Mouse (Mus musculus) thymus, postnatal 36 days (tissue): ENCODE results near the gene Cdhr4.

Experiments
- DNase-seq, 2 experiments: peaks; one replicate each; pipeline ENCODE4 v3.0.0; 2022; ENCODE audit warnings: mixed read lengths in 2 of 2

The Cdhr4 gene

GRCm38 (mm10) chr9:107975399-107976386 lies 16.6 kb upstream of the Cdhr4 start, which contains the start of gene Uba7:
Gene Uba7 (plus strand): TSS chr9:107975505.
- peak; percentile 41 to 51 for DNase-seq

GRCm38 (mm10) chr9:107978815-107979214 lies 13.5 kb upstream of the Cdhr4 start:
- DNase-seq = no peak

GRCm38 (mm10) chr9:107981684-107982605 lies 10.4 kb upstream of the Cdhr4 start:
- no peak for DNase-seq

GRCm38 (mm10) chr9:107982681-107983346 lies 9.5 kb upstream of the Cdhr4 start, which contains the start of gene Gm20661:
Gene Gm20661 (plus strand): TSS chr9:107983058.
- peak; percentile 61 to 79 for DNase-seq

- peak in 1 of 2 experiments; percentile 62 for DNase-seq
Observed at GRCm38 (mm10) chr9:107983421-107983890, 8.8 kb upstream of the Cdhr4 start.

- DNase-seq = no peak
Observed at GRCm38 (mm10) chr9:107984052-107984753, 8.1 kb upstream of the Cdhr4 start.

GRCm38 (mm10) chr9:107984754-107985055 lies 7.6 kb upstream of the Cdhr4 start:
- DNase-seq = no peak

- peak; percentile 93 to 95 for DNase-seq
Observed at GRCm38 (mm10) chr9:107985131-107986119, 6.9 kb upstream of the Cdhr4 start, which contains the start of gene Inka1. Gene Inka1 (minus strand): TSS chr9:107985879.

GRCm38 (mm10) chr9:107986376-107986775 lies 5.9 kb upstream of the Cdhr4 start:
- peak; percentile 79 to 80 for DNase-seq

- DNase-seq = no peak
Observed at GRCm38 (mm10) chr9:107987950-107988349, 4.3 kb upstream of the Cdhr4 start.

GRCm38 (mm10) chr9:107993013-107993412 lies 716 bp downstream of the Cdhr4 start:
- DNase-seq = peak; percentile 38 to 50

GRCm38 (mm10) chr9:107994464-107994863 lies 2.2 kb downstream of the Cdhr4 start:
- no peak for DNase-seq

- no peak for DNase-seq
Observed at GRCm38 (mm10) chr9:107995513-107995912, 3.2 kb downstream of the Cdhr4 start.

GRCm38 (mm10) chr9:107996049-107996448 lies 3.8 kb downstream of the Cdhr4 start, which contains the start of gene Gm20662:
Gene Gm20662 (plus strand): TSS chr9:107996349.
- no peak for DNase-seq

- peak; percentile 99 for DNase-seq
Observed at GRCm38 (mm10) chr9:108001922-108002770, 9.8 kb downstream of the Cdhr4 start, which contains the start of gene Ip6k1. Gene Ip6k1 (plus strand): TSS chr9:108002501.

- no peak for DNase-seq
Observed at GRCm38 (mm10) chr9:108002778-108003530, 10.7 kb downstream of the Cdhr4 start.

- DNase-seq = peak; percentile 45 to 56
Observed at GRCm38 (mm10) chr9:108003531-108003890, 11.2 kb downstream of the Cdhr4 start.

GRCm38 (mm10) chr9:108008041-108008440 lies 15.7 kb downstream of the Cdhr4 start:
- DNase-seq = no peak

- no peak for DNase-seq
Observed at GRCm38 (mm10) chr9:108010385-108010784, 18.1 kb downstream of the Cdhr4 start.
